Mouse (Mus musculus): ENCODE measurements at regions not wholly inside any gene's neighbourhood (a gene's known extent, or its start where the extent isn't known, plus 50 kb on each side); places are given as distances from the start of the nearest gene placed in this dataset.

DNA sequence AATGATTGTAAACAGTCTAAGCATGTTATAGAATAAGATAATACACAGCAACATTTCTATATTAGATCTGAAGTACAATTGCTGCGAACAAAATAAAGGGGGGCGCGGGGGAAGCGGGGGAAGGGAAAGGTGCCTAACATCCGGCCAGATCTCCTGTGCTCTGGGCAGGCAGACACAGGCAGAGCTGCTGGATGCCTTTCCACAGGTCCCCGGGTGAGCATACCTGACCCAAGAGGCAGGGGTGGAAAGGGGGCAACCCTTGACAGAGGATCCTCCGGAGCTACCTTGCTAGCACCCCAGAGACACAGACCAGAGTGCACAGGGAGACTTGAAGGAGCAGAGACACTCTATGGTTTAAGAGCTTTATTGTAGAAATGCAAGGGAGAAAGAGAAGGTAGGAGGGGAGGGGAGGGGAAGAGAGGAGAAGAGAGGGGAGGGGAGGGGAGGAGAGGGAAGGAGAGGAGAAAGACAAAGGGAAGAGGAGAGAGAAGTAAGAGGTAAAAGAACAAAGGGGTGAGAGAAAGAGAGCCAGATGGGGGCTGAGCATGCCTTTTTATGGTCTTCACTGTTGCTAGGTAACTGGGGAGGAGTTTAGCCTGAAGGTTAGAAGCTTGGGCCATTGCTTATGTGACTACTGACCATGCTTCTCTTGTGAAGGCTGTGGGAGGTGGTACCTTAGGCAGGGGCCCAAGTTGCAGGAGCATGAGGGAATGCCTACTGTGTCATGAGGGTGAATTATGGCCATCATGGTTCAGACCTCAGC is 308.2 kb upstream of the Negr1 start:
- in situ Hi-C loops (cut with MboI, MseI), result no loop called here

DNA sequence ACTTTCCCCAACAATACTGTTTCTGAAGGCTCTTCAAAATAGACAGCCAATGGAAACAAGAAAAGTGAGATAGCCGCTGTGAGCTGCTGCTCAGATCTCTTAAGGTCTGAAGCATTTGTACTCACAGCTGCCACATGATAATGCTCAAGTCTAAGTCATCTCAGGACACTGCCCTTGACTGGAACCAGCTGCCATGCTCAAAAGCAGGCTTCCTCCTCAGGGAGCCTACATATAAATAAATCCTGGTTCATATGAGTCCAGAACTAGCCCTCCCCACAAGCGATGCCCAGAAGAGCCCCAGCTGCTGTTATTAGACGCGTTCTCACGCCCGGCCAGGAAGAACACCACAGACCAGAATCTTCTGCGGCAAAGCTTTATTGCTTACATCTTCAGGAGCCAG is 304.9 kb upstream of the Negr1 start:
- in situ Hi-C loops (cut with MboI, MseI), result no loop called here

DNA sequence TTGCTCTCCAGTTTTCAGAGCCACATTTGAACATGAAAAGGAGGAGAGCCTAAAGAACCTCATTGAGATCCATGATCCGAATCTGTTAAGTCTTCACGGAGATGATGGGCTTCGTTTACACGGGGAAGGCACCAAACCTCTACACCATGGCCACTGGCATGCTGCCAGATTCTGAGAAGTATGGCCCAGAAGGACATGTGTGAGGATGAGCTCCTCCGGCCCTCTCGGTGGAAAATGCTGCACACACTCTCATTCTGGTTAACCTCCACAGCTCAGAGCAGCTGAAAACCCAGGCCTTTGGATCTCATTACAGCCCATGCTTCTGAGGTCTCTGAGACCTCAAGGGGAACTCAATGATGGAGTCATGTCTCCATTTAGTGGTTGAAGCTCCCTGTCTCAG is 296.9 kb upstream of the Negr1 start:
- in situ Hi-C loops (cut with MboI, MseI), result no loop called here

- in situ Hi-C loops (cut with MboI, MseI), result no loop called here
These were observed 293.9 kb upstream of the Negr1 start for GRCm38 (mm10) chr3:156267727-156268126.

DNA sequence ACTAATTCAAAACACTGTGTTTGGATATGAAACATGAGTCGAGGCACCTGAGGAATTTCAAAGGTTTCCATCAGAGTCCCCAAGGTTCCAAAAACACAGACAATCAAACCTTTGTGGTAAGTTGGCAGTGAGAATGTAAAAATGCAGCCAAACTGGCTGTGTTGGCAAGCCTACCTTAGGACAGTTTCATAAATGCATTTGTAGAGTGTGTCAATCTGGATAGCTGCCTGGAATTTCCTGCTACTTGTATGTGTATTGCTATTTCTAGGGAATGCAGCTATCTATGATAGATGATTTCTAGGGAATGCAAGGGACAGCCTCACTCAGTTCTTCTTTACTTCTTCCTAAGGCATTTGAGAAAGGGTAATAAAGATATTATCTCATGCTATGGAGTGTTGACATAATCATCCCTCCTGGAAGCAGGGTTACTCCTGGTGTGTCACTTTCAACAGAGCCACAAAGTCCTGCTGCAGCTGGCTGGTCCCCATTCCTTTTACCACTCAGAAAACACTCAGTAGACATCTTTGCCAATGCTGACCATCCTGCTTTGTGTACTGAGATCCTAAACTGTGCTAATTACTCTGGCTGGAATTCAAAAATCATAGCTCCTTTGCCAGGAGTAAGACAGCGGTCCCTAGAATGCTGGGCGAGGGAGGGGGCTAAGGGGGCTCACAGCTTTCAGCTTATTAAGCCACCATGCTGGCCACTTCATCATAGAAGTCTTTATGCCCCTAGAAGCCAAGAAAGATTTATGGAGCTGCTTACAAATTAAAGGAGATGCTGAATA is 261.4 kb upstream of the Negr1 start:
- in situ Hi-C loops (cut with MboI, MseI), result no loop called here

DNA sequence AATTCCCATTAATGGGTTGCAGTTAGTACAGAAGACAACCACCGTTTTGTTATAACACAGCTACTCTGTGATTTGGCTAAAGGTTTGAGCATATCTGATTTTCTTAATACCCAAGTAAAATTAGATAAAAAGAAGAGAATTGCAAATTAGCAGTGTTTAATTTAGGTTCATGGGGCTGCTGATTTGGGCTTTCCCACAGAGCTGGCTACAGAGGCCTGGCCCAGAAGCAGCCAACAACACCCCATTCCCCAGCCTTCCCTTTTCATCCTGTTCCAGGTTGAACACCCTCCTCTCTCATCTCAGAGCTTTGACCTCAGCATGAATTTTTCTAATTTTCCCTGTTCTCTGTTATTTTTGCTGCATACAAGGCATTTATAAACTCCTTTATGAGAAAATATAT is 260.3 kb upstream of the Negr1 start:
- in situ Hi-C loops (cut with MboI, MseI), result no loop called here

- in situ Hi-C loops (cut with MboI, MseI), result no loop called here
These were observed 259.8 kb upstream of the Negr1 start for GRCm38 (mm10) chr3:156301745-156302144.

- in situ Hi-C loops (cut with MboI, MseI), result no loop called here
These were observed 257.4 kb upstream of the Negr1 start for GRCm38 (mm10) chr3:156304174-156304573.

GRCm38 (mm10) chr3:156305064-156305463 is 256.5 kb upstream of the Negr1 start:
- in situ Hi-C loops (cut with MboI, MseI), result no loop called here

DNA sequence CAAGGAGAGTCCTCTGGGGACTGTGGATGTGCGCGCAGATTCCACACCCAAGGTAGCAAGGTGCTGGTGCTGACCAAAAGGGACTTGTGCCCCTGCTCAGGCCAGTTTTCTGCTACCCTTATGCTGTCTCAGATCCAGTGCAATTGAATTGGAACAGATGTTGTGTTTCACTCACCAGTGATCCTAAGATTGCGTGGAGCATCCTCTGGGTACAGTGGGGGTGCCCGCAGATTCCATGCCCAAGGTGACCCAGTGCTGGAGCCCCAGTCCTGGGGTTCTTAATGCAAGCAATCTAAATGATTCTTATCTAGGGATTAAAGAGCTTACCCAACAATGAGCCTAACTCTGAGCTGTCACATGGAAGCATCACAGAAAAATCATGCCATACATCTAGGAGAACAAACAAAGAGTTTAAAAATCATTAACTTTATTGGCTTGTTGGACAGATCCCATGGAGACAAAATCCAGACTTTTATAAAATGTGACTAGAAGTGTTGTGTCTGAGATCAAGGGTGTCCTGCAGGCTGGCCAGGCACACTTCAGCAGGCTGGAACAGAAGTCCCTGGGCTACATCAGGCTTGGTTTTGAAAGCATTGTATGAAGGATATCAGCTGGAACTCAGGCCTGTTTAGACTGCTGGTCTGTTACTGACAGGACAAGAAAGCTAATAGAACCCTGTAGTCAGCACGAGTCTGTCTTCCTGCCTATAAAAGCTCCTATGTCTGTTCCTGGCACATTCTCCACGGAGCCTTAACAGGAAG is 226.4 kb upstream of the Negr1 start:
- in situ Hi-C loops (cut with MboI, MseI), result no loop called here

DNA sequence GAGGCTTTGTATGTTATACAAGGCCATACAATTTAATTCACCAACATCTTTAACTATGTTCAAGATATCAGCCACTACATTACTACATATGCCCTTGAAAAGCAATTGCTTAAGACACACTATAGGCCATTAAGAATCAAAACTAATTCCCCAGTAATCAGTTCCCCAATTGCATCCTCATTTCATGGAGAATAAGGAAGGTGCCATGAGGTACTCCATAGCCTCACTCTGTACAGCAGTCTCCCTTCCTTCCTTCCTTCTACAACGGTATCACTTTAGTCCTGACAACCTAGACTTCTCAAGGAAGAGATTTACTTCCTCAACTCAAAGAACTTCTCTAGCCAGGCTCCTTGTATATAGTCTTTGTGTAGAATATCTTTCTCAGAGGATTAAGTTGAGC is 220.1 kb upstream of the Negr1 start:
- in situ Hi-C loops (cut with MboI, MseI), result no loop called here

DNA sequence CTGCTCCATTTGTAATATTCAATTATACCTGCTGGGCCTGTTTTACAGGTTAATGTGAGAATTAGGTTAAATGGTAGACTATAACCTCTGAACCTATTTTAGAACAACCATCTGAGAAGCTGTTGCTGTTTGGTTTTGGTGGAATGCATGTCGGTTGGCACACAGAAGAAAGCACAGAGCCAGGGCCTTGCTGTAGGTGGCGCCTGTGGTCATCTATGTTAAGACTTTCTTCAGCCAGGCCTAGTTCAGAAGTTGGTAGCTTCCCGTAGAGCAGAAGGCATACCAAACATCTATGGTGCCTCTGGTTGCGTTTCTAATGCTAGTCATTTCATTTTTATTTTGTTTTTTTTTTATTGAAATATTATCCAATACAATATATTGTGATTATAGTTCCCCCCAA is 209.9 kb upstream of the Negr1 start:
- in situ Hi-C loops (cut with MboI, MseI), result no loop called here

- in situ Hi-C loops (cut with MboI, MseI), result no loop called here
These were observed 208.2 kb upstream of the Negr1 start for GRCm38 (mm10) chr3:156353430-156353829.

GRCm38 (mm10) chr3:156353841-156354473 is 207.6 kb upstream of the Negr1 start:
- in situ Hi-C loops (cut with MboI, MseI), result no loop called here

DNA sequence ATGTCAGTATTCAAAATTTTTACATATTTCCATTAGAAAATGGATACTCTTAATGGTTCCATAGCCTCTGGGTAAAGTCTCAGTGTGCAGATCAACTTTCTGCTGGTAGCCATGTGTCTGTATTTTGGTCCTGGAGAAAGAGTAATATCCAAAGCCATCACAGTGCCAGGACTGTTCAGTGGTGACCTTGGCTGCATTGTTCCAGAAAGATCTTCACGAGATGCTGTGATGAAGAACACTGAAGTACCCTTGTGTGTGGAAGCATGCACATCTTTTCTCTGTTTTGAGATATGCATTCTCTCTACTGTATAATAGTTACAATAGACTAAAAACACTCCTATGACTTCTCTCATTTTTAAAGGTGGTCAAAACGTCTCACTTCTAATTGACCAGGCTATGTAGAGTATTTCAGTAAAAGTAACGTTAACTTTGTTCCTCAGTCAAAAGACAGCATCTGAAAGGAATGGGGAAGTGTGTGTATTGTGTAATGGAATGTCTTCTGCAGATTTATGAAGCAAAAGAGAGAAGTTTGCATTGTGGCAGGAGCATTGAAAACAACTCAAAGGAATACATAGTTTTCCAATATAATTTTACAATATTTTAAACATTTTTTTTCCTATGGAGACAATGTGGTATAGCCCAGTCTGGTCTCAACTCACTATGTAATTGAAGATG is 192.8 kb upstream of the Negr1 start:
- in situ Hi-C loops (cut with MboI, MseI), result no loop called here

GRCm38 (mm10) chr3:156376717-156377116 is 184.9 kb upstream of the Negr1 start:
- in situ Hi-C loops (cut with MboI, MseI), result no loop called here

DNA sequence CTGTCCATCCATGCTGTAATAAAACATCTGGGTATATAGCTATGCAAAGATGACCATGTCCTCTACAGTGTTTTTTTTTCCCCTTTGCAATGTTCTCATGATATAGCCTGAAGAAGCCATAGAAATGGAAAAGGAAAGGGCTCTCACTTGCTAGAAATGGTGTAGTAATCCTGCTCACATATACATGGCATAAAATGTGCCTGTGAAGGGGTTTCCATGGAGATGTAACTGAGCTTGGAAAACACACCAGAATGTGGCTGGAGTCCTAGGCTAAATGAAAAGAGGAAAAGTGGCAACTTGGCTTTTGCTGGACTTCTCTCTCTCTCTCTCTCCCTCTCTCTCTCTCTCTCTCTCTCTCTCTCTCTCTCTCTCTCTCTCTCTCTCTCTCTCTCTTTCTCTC is 178.7 kb upstream of the Negr1 start:
- in situ Hi-C loops (cut with MboI, MseI), result no loop called here

DNA sequence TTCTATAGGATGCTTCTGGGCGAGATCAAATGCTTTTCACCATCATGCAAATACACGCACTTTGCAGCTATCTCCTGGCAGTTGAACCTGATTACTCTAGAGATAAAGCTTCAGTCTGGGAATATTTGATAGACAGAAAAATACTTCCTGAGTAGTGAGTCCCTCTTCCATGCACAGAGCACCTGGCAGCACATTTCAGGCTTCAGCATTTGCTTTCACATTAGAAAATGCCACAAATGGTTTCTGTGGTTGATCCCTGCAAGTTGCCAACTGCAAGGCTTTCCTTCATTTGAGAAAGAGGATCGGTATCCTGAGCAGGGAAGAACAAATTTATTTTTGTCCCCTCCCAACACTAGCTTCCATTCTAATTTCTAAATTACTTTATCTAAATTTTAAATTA is 155.5 kb upstream of the Negr1 start:
- in situ Hi-C loops (cut with MboI, MseI), result no loop called here

GRCm38 (mm10) chr3:156407112-156407511 is 154.5 kb upstream of the Negr1 start:
- in situ Hi-C loops (cut with MboI, MseI), result no loop called here

DNA sequence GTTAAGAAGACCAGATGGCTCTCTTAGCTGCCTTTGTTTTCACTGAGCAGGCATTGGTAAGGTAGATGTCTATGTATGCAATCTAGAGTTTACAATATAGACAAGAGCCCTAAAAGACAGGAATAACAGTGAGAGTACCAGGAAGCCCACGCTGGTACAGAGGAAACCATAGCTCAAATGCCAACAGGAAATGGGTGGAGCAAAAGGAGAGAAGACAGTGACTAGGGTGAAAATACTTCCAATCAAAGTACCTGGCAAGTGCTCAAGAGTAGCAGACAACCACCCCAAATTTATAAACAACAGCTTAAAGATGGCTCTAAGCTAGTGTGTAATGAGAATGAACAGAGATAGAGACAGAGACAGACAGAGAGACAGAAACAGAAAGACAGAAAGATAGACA is 151.5 kb upstream of the Negr1 start:
- in situ Hi-C loops (cut with MboI, MseI), result no loop called here

- in situ Hi-C loops (cut with MboI, MseI), result no loop called here
These were observed 148.8 kb upstream of the Negr1 start for GRCm38 (mm10) chr3:156412757-156413156.

Data from regulatory T cell (primary cell).